Mouse (Mus musculus) embryonic fibroblast, embryonic 13.5 days (primary cell): ENCODE results near the gene Usp29. TPM values are rescaled to one million over a fixed set of nuclear protein-coding genes. Genes with fewer than 3 reads are reported as not detected.

Source experiments
- H3K27ac ChIP-seq: 2 replicates; pipeline ENCODE4 v1.5.1; 2012; ENCODE audit warnings: low read length, control low read depth, inconsistent platforms; ENCODE audit not compliant: insufficient read depth
- H3K4me1 ChIP-seq: 2 replicates; pipeline ENCODE4 v1.6.1; 2011; ENCODE audit warnings: low read length; ENCODE audit not compliant: control insufficient read depth, insufficient read depth
- H3K4me3 ChIP-seq: 2 replicates; pipeline ENCODE4 v1.5.1; 2011; ENCODE audit warnings: mild to moderate bottlenecking, control low read depth, low read length; ENCODE audit not compliant: insufficient read depth
- CTCF ChIP-seq: IDR thresholded peaks from 2 replicates; pipeline ENCODE4 v1.5.1; 2011; ENCODE audit warnings: mild to moderate bottlenecking, control low read depth, low read length, moderate library complexity, borderline replicate concordance; ENCODE audit not compliant: insufficient read depth
- POLR2A ChIP-seq: IDR thresholded peaks from 2 replicates; pipeline ENCODE4 v1.6.1; 2011; ENCODE audit warnings: low read depth, mild to moderate bottlenecking, control low read depth, low read length, moderate library complexity
- polyA plus RNA-seq: library from polyadenylated mRNA; stranded (reverse); fragments of >200 nt; gene quantifications from 2 replicates; pipeline ENCODE4 v1.2.4, GENCODE M21; 2011; ENCODE audit warnings: low read depth; ENCODE audit not compliant: missing spikeins, insufficient read length

The Usp29 gene
- polyA plus RNA-seq, 1 experiment: 4.9 TPM

DNA sequence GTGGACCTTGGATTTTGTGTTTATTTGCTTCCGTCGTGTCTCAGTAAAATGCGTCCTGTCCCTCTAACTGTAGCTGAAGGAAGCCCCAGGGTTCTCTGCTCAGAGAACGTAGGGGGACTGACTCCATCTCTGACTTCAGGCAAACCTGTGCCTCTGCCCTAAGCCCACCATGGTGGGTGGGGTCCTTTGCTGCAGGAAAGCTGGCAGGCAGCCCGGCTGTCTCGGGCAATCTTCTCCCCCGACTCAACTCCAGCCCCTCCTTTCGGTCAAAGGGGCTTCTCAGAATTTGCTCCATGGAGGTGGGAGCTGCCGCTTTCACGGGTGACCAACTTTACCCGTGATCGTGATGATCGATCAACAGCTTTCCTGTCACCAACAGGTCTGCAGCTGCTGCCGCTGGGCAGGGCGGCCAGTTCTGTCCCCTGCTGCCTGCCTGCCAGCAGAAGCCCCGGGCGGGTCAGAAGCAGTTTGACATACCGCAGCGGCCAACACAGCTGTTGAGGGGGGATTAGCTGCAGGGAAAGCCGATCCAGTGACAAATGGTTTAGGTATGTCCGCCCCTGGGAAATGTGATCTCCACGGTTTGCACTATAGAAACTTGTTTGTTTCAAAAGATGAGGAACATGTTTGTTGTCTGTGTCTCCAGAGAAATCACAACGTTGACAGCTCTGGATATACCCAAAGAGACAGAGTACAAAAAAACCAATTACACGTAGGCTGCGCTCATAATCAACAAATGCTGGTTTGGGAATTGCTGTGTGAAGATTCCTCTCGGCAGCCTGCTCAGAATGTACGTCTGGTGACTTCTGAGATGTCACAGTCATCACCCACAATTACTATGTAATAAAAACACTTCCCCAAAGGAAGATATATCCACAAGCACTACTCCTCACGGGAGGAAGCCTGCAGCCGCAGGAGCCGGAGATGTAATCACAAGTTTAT lies 183.3 kb downstream of the Usp29 start:
- peak overlapping the region; percentile 88 for H3K27ac ChIP-seq
- peak overlapping the region; percentile 3; the same call in 1 of the 2 replicates for H3K4me3 ChIP-seq
- H3K4me1 ChIP-seq: peaks cover 22% of the 10 kb centered on the region
- no peak; the same call in 1 of the 2 replicates for TF ChIP-seq POLR2A
- TF ChIP-seq CTCF: no peak

DNA sequence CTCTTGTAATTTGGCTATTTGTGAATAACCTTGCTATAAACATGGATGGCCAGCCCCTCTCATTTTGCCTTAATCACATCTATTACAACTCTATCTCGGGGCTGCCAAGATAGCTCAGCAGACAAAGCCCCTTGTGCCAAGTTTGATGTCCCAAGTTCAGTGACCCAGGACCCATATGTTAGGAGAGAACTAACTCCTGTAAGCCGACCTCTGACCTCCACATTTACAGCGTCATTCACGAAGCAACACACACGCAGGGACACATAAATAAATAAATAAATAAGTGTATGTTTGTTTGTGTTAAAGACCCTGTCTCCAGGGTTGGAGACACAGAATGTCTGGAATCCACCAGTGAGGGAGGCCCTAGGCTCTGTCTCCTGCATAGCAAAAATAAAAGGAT lies 186.7 kb downstream of the Usp29 start:
- no peak overlapping the region for H3K27ac ChIP-seq
- TF ChIP-seq CTCF (no peak), POLR2A (no peak)
- H3K4me3 ChIP-seq: no peak overlapping the region
- H3K4me1 ChIP-seq: peaks cover 17% of the 10 kb centered on the region

DNA sequence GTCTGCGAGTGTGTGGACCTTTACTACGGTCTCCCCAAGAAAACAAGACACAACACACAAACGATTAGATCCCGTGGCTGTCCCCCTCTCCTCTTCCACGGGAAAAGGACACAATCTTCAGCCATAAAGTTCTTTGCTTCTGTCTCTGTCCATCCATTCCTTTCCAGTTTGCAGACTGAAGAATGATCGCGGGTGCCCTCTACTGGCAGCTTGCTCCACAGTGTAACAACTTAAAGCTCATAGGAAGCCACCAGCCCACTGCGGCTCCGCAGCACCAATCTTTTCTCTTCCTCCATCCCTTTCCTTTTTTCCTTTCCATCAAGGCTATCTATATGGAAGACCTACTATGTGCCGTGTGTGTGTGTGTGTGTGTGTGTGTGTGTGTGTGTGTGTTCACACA lies 187.9 kb downstream of the Usp29 start:
- H3K4me3 ChIP-seq: no peak overlapping the region
- TF ChIP-seq CTCF (peak; percentile 63; the same call in 1 of the 2 replicates), POLR2A (no peak)
- H3K27ac ChIP-seq: no peak overlapping the region
- peaks cover 11% of the 10 kb centered on the region for H3K4me1 ChIP-seq

DNA sequence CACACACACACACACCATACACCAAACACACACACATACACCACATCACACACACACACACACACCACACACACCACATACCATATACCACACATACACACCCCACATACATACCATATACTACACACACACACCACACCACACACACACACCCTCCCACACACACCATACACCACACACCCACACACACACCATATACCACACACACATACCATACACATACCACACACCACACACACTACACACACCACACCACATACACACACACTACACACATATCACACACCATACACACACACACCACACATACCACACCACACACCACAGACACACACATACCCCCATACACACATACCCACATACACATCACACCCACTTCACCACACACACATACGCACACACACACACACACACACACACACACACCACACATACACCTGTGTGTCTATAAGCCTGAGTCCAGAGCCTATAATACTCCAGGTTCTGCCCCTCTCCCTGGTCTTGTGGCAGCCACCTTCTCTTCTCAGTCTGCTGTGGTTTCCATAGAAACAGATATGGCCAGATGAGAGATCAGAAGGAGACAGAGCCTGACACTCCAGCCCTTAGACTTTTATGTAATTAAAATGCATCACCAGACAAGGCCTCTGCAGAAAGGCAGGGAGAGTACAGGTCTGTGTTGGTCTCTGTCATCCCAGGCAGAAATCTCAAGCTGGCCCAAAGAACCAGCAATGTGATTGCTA lies 188.9 kb downstream of the Usp29 start:
- H3K4me1 ChIP-seq: peaks cover 5% of the 10 kb centered on the region
- H3K27ac ChIP-seq: no peak overlapping the region
- no peak for TF ChIP-seq POLR2A
- no peak for TF ChIP-seq CTCF
- no peak overlapping the region for H3K4me3 ChIP-seq

DNA sequence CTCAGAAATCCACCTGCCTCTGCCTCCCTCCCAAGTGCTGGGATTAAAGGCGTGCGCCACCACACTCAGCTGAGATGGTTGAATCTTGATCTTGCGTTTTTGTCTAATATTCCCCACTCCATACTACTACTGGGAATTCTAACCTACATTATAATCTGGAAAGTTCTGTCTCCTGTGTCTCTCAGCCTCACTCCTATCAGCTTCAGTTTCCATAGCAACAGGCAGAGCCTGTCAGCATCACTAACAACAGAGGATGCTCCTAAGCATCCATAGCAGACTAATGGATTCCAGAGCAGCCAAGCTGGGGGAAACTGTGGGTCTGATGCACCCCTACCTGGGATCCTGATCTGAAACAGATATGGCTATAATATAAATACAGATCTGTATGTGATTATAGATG lies 193.1 kb downstream of the Usp29 start:
- Histone ChIP-seq H3K4me1 (no peaks in the 10 kb centered on the region), H3K4me3 (no peak overlapping the region), H3K27ac (no peak overlapping the region)
- TF ChIP-seq POLR2A: no peak
- TF ChIP-seq CTCF: no peak

DNA sequence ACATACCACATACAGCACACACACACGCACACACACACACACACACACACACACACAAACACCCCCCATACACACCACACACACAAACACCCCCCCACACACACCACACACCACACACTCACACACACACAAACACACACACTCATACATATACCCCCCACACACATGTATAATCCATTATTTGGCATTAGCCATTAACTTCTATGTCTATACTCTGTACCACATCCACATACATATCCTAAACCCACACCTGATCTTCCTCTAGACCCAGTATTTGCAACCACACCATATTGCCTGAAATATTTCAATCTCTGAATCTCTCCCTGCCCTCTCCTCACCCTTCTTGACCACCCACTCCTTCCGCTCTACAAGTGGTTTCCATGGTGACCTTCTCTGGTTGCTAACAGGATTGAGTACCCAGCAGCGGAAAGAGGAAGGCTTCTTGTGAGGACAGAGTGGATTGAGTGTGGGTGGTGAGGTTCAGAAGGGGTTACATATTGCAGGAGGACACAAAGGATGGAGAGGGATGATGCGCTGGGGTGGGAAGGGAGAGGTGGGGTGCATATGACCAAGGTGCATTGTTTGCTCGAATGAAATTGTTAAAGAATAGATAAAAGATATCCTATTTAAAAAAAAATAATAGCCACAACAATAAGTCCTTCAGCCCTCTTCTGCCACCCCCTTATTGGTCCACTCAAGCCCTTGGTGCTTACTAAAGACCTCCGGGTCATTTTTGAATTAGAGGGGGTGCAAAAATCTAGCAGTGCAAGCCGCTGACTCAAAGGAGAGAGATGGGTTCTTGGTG lies 195.8 kb downstream of the Usp29 start:
- H3K4me1 ChIP-seq: no peaks in the 10 kb centered on the region
- TF ChIP-seq POLR2A: no peak
- H3K4me3 ChIP-seq: no peak overlapping the region
- no peak overlapping the region for H3K27ac ChIP-seq

DNA sequence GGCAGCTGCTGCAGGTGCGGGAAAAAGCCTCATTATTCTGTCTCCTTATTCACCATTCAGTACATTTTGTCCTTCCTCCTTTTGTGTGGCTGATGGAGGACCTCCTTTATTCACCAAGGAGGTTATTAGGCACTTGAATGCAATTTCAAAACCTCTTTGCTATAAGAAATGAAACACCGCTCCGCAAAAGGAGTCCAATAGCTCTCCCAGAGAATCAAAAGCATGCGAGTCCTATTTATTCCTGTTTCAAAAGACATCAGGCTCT lies 196.3 kb downstream of the Usp29 start:
- H3K4me3 ChIP-seq: no peak overlapping the region
- TF ChIP-seq POLR2A (no peak), CTCF (no peak)
- H3K4me1 ChIP-seq: no peaks in the 10 kb centered on the region
- H3K27ac ChIP-seq: no peak overlapping the region

DNA sequence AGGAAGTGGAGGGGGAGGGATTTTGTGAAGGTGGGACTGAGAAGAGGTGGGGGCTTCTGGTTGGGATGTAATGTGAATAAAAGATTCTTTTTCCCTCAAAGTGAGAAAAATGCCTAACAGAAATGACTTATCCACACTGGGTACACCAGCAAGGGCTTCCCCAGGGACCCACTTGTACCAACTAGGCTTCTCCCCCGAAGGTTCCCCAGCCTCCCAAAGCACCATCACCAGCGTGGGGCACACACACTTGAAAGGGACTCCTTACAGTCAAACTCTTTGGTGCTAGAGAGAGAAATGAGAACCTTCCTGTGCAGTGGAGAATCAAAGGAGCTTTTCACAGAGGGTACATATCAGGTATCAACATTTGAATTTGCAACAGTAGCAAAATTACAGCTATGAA lies 198.9 kb downstream of the Usp29 start:
- no peak overlapping the region for H3K27ac ChIP-seq
- TF ChIP-seq POLR2A (no peak), CTCF (no peak)
- no peak overlapping the region for H3K4me3 ChIP-seq
- H3K4me1 ChIP-seq: no peaks in the 10 kb centered on the region

DNA sequence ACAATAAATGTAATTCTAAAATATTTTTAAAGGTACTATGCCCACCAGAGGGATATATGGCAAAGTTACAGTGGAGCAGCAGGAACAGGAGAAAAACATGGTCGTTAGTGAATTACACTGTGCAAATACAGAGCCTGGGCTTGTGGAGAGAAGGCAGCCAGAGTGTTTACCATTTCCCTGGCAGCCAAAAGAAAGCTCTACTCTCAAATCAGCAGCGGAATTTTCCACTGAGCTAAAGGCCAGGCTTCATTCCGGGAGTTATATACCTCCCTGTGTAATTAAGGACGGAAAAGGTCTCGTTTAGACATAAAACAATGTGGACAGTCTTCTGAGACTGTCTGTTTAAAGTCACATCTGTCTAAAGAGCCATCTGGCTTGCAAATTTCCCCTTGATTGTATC lies 204.4 kb downstream of the Usp29 start:
- H3K27ac ChIP-seq: no peak overlapping the region
- TF ChIP-seq POLR2A: no peak
- no peak for TF ChIP-seq CTCF
- H3K4me3 ChIP-seq: no peak overlapping the region
- H3K4me1 ChIP-seq: no peaks in the 10 kb centered on the region
